In genomic region chr4:63411222-63411621, GRCm38 (mm10) we compare ENCODE assay signal across 8 mouse cellular contexts. TPM values are rescaled to one million over a fixed set of nuclear protein-coding genes. Genes with fewer than 3 reads are reported as not detected.
DNase-seq lines count a peak whose midpoint lies in the region; ATAC-seq lines count a peak whose summit lies in the region.
"Had no signal": no experiment of that assay in that cellular context is flagged by ENCODE, and none has a peak within 500 bp of the region (broad histone marks: within the 10 kb centered on the region; RNA-seq: fewer than 3 reads in every experiment).

No protein-coding gene starts in this region.

- no peaks in the 10 kb centered on the region for H3K36me3 ChIP-seq in hindbrain, embryonic 12.5 days
- peaks cover 15% of the 10 kb centered on the region for H3K36me3 ChIP-seq in hindbrain, embryonic 10.5 days
- no peaks in the 10 kb centered on the region for H3K36me3 ChIP-seq in liver, embryonic 15.5 days (replicated peaks)

- 65% methylated on average over 5 of the region's 5 CpGs for WGBS in hindbrain, embryonic 12.5 days
- 69% methylated on average over 5 of the region's 5 CpGs for WGBS in hindbrain, embryonic 10.5 days
- 60% methylated on average over 5 of the region's 5 CpGs for WGBS in liver, embryonic 15.5 days (ENCODE audit: insufficient replicate concordance)

- H3K27ac ChIP-seq in hindbrain, embryonic 12.5 days, result no peak overlapping the region
- H3K27ac ChIP-seq in hindbrain, embryonic 10.5 days, result no peak overlapping the region
- no peak overlapping the region for H3K27ac ChIP-seq in liver, embryonic 15.5 days (replicated peaks)

- DNase-seq in hindbrain, embryonic 10.5 days (ENCODE audit: low spot score), result no peak
- peak; percentile 26 for DNase-seq in urinary bladder, postnatal 14 days (ENCODE audit: low spot score)
- no peak for DNase-seq in urinary bladder, postnatal 25 days (ENCODE audit: low spot score)
- DNase-seq in testis, postnatal 14 days (ENCODE audit: low spot score), result no peak
- no peak for DNase-seq in Muller cell, postnatal 12 days (ENCODE audit: inconsistent ontology term)

- no peaks in the 10 kb centered on the region for H3K9me3 ChIP-seq in hindbrain, embryonic 12.5 days (replicated peaks)
- no peaks in the 10 kb centered on the region for H3K9me3 ChIP-seq in hindbrain, embryonic 10.5 days
- H3K9me3 ChIP-seq in liver, embryonic 15.5 days (replicated peaks), result no peaks in the 10 kb centered on the region

- no peak for ATAC-seq in hindbrain, embryonic 12.5 days (ENCODE audit: low FRiP score)
- ATAC-seq in liver, embryonic 15.5 days (ENCODE audit: insufficient read depth), result no peak

- H3K9ac ChIP-seq in hindbrain, embryonic 12.5 days, result no peak overlapping the region
- H3K9ac ChIP-seq in liver, embryonic 15.5 days, result no peak overlapping the region

- peak overlapping the region; percentile 84 for H3K4me2 ChIP-seq in hindbrain, embryonic 12.5 days (replicated peaks)
- H3K4me2 ChIP-seq in liver, embryonic 15.5 days, result peak overlapping the region; percentile 98; the same call in 1 of the 2 replicates

- no peaks in the 10 kb centered on the region for H3K27me3 ChIP-seq in hindbrain, embryonic 12.5 days
- no peaks in the 10 kb centered on the region for H3K27me3 ChIP-seq in hindbrain, embryonic 10.5 days (ENCODE audit: insufficient read depth, poor library complexity, severe bottlenecking)
- H3K27me3 ChIP-seq in liver, embryonic 15.5 days, result peaks cover 21% of the 10 kb centered on the region; the same call in 1 of the 2 replicates

- H3K4me1 ChIP-seq in hindbrain, embryonic 12.5 days, result peaks cover 21% of the 10 kb centered on the region
- H3K4me1 ChIP-seq in hindbrain, embryonic 10.5 days (replicated peaks), result peaks cover 34% of the 10 kb centered on the region
- peaks cover 51% of the 10 kb centered on the region for H3K4me1 ChIP-seq in liver, embryonic 15.5 days (replicated peaks)

- H3K4me3 ChIP-seq in hindbrain, embryonic 12.5 days, result no peak overlapping the region
- H3K4me3 ChIP-seq in hindbrain, embryonic 10.5 days, result no peak overlapping the region
- H3K4me3 ChIP-seq in liver, embryonic 15.5 days (replicated peaks), result no peak overlapping the region

RNA-seq across cellular contexts. Expression of gene Akna, which starts 8.1 kb away (rescaled TPM):
- 10.4 and 10.9 TPM in 2 replicates for polyA plus RNA-seq in hindbrain, embryonic 12.5 days (2016; fragmentation: Nextera tagmentation; extraction: Ambion mirVana)
- 10.8 and 13.0 TPM in 2 replicates for polyA plus RNA-seq in hindbrain, embryonic 10.5 days (2016; fragmentation: Nextera tagmentation; extraction: Ambion mirVana)
- 4.8 and 5.7 TPM in 2 replicates for polyA plus RNA-seq in liver, embryonic 15.5 days (2015; fragmentation: Nextera tagmentation; extraction: Ambion mirVana)

RNA-seq across cellular contexts. Expression of gene Orm2, which starts 49.0 kb away (rescaled TPM):
- not detected in 2 replicates for polyA plus RNA-seq in hindbrain, embryonic 12.5 days (2016; fragmentation: Nextera tagmentation; extraction: Ambion mirVana)
- polyA plus RNA-seq in hindbrain, embryonic 10.5 days (2016; fragmentation: Nextera tagmentation; extraction: Ambion mirVana), result not detected in 2 replicates
- polyA plus RNA-seq in liver, embryonic 15.5 days (2015; fragmentation: Nextera tagmentation; extraction: Ambion mirVana), result not detected in 2 replicates
- polyA plus RNA-seq: heart, embryonic 14.5 days had no signal

RNA-seq across cellular contexts. Expression of gene Orm3, which starts 55.3 kb away (rescaled TPM):
- polyA plus RNA-seq in hindbrain, embryonic 12.5 days (2016; fragmentation: Nextera tagmentation; extraction: Ambion mirVana), result not detected in 2 replicates
- polyA plus RNA-seq in hindbrain, embryonic 10.5 days (2016; fragmentation: Nextera tagmentation; extraction: Ambion mirVana), result not detected in 2 replicates
- polyA plus RNA-seq in liver, embryonic 15.5 days (2015; fragmentation: Nextera tagmentation; extraction: Ambion mirVana), result not detected in 2 replicates
- polyA plus RNA-seq: heart, embryonic 14.5 days had no signal
